Mouse (Mus musculus) heart, postnatal 0 days (tissue): ENCODE data around the gene Ptger3. TPM values are rescaled to one million over a fixed set of nuclear protein-coding genes. Genes with fewer than 3 reads are reported as not detected.
A peak's percentile ranks its signal among the peaks of the same experiment; 100 is the strongest.

ENCODE experiments used
- ATAC-seq: fragments of 200-750 bp; cut with Nextera tagmentation; 2 replicates; pipeline ENCODE4 v1.8.0; 2017; ENCODE audit warnings: low read depth, moderate number of reproducible peaks, moderate library complexity; ENCODE audit not compliant: insufficient read depth
- DNase-seq: peaks from one replicate; pipeline ENCODE4 v3.0.0-alpha.2; 2016; ENCODE audit warnings: low spot score
- H3K27ac ChIP-seq: fragments of 300-500 bp; sonication (generic); 2 replicates; pipeline ENCODE4 v1.5.1; 2014; ENCODE audit warnings: low read depth, mild to moderate bottlenecking
- H3K27me3 ChIP-seq: fragments of 300-500 bp; sonication (generic); 2 replicates; pipeline ENCODE4 v1.6.1; 2014; ENCODE audit warnings: low read length, mixed read lengths; ENCODE audit not compliant: control insufficient read depth, insufficient read depth
- H3K36me3 ChIP-seq: fragments of 300-500 bp; sonication (generic); replicated peaks from 2 replicates; pipeline ENCODE4 v1.6.1; 2014; ENCODE audit warnings: low read length, mixed read lengths; ENCODE audit not compliant: control insufficient read depth, insufficient read depth
- H3K4me1 ChIP-seq: fragments of 300-500 bp; sonication (generic); 2 replicates; pipeline ENCODE4 v1.6.1; 2014; ENCODE audit warnings: antibody characterized with exemption; ENCODE audit not compliant: control insufficient read depth, insufficient read depth
- H3K4me2 ChIP-seq: fragments of 300-500 bp; sonication (generic); 2 replicates; pipeline ENCODE4 v1.6.1; 2014; ENCODE audit warnings: low read depth, mild to moderate bottlenecking, low read length, moderate library complexity
- H3K4me3 ChIP-seq: fragments of 300-500 bp; sonication (generic); 2 replicates; pipeline ENCODE4 v1.5.1; 2014; ENCODE audit warnings: low read depth, low read length
- H3K9ac ChIP-seq: fragments of 300-500 bp; sonication (generic); replicated peaks from 2 replicates; pipeline ENCODE4 v1.6.1; 2014; ENCODE audit warnings: low read depth, low read length, mixed read lengths
- H3K9me3 ChIP-seq: fragments of 300-500 bp; sonication (generic); replicated peaks from 2 replicates; pipeline ENCODE4 v1.6.1; 2016; ENCODE audit warnings: low read length; ENCODE audit not compliant: control insufficient read depth
- CTCF ChIP-seq: IDR thresholded peaks from 2 replicates; pipeline ENCODE4 v1.5.1; 2016; ENCODE audit warnings: antibody characterized with exemption, control low read depth, low read depth
- EP300 ChIP-seq: IDR thresholded peaks from 2 replicates; pipeline ENCODE4 v1.6.1; 2016; ENCODE audit warnings: antibody characterized with exemption, low read depth
- WGBS: fragments of 180-500 bp; shearing (Covaris S2); extraction: QIAGEN DNeasy Blood & Tissue Kit; methylation state at CpG from one replicate; pipeline ENCODE4 v1.1.7; 2014; 5-methylcytosine and 5-hydroxymethylcytosine counted together
- polyA plus RNA-seq: library from polyadenylated mRNA; unstranded; fragments of >200 nt; fragmentation: Nextera tagmentation; extraction: Ambion mirVana; gene quantifications from 2 replicates; pipeline ENCODE4 v1.2.1, GENCODE M21; 2015
- total RNA-seq: library from RNA; depleted of rRNA; stranded (reverse); fragments of >200 nt; gene quantifications from 2 replicates; pipeline ENCODE4 v1.2.3, GENCODE M21; 2014; ENCODE audit warnings: low replicate concordance

The Ptger3 gene
- total and polyA plus RNA-seq, 2 experiments from 2014 or later = 0.52 to 3.3 TPM

- no peaks in the 10 kb centered on the region for H3K36me3 ChIP-seq
- TF ChIP-seq CTCF = no peak
- no peak for TF ChIP-seq EP300
- no peak for DNase-seq
- peak overlapping the region; percentile 41 for H3K4me3 ChIP-seq
- ATAC-seq = no peak
- no peaks in the 10 kb centered on the region for H3K9me3 ChIP-seq
- 5% methylated on average over 34 of the region's 34 CpGs for WGBS
- no peak overlapping the region for H3K27ac ChIP-seq
- H3K9ac ChIP-seq = no peak overlapping the region
- H3K4me1 ChIP-seq = no peaks in the 10 kb centered on the region
- H3K4me2 ChIP-seq = peak overlapping the region; percentile 64
- H3K27me3 ChIP-seq = peaks cover 29% of the 10 kb centered on the region
These were observed 957 bp downstream of the Ptger3 start for GRCm38 (mm10) chr3:157567566-157568132.

DNA sequence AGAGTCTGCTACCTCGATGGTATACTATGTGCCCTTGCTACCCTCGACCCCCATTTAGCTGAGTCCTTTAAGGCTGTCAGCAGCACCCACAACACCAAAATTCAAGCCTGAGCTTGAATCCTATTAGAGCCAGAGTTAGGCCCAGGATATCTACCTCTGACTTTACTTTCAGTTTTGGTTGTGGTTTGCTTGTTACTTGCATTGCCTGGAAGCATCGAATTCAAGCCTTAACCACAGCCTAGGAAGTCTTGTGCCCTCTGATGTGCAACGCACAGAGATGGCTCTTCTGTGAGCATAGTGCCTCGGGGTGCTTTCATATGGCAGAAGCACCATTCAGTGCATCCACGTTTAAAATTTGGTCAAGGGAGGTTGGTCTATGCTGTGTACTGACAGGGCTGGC lies 5.3 kb downstream of the Ptger3 start:
- H3K9ac ChIP-seq = no peak overlapping the region
- no peak overlapping the region for H3K4me3 ChIP-seq
- no peak overlapping the region for H3K4me2 ChIP-seq
- 66% methylated on average over 6 of the region's 6 CpGs for WGBS
- ATAC-seq (no peak), DNase-seq (no peak)
- no peak overlapping the region for H3K27ac ChIP-seq
- H3K4me1 ChIP-seq = no peaks in the 10 kb centered on the region
- H3K27me3 ChIP-seq = peaks cover 20% of the 10 kb centered on the region
- no peaks in the 10 kb centered on the region for H3K36me3 ChIP-seq
- TF ChIP-seq EP300 = no peak
- no peak for TF ChIP-seq CTCF
- no peaks in the 10 kb centered on the region for H3K9me3 ChIP-seq

GRCm38 (mm10) chr3:157575441-157576342 lies 9.0 kb downstream of the Ptger3 start:
- 43% methylated on average over 9 of the region's 9 CpGs for WGBS
- Histone ChIP-seq H3K4me1 (peaks cover 10% of the 10 kb centered on the region; the same call in 1 of the 2 replicates), H3K9me3 (no peaks in the 10 kb centered on the region), H3K27me3 (no peaks in the 10 kb centered on the region), H3K4me2 (no peak overlapping the region), H3K36me3 (no peaks in the 10 kb centered on the region), H3K4me3 (no peak overlapping the region), H3K27ac (no peak overlapping the region), H3K9ac (no peak overlapping the region)
- TF ChIP-seq CTCF (no peak), EP300 (no peak)
- ATAC-seq (no peak), DNase-seq (no peak)

GRCm38 (mm10) chr3:157576343-157576722 lies 9.6 kb downstream of the Ptger3 start:
- Histone ChIP-seq H3K27me3 (no peaks in the 10 kb centered on the region), H3K4me2 (no peak overlapping the region), H3K4me3 (no peak overlapping the region), H3K9ac (no peak overlapping the region), H3K4me1 (peaks cover 10% of the 10 kb centered on the region; the same call in 1 of the 2 replicates), H3K9me3 (no peaks in the 10 kb centered on the region), H3K27ac (no peak overlapping the region), H3K36me3 (no peaks in the 10 kb centered on the region)
- no peak for ATAC-seq
- TF ChIP-seq CTCF = no peak
- TF ChIP-seq EP300 = no peak
- no peak for DNase-seq
- WGBS = 65% methylated on average over 1 of the region's 1 CpGs

- no peak overlapping the region for H3K4me3 ChIP-seq
- H3K36me3 ChIP-seq = no peaks in the 10 kb centered on the region
- ATAC-seq (no peak), DNase-seq (no peak)
- no peak overlapping the region for H3K9ac ChIP-seq
- 57% methylated on average over 1 of the region's 1 CpGs for WGBS
- H3K27ac ChIP-seq = no peak overlapping the region
- peaks cover 10% of the 10 kb centered on the region; the same call in 1 of the 2 replicates for H3K4me1 ChIP-seq
- TF ChIP-seq EP300 = no peak
- no peak for TF ChIP-seq CTCF
- H3K9me3 ChIP-seq = no peaks in the 10 kb centered on the region
- no peaks in the 10 kb centered on the region for H3K27me3 ChIP-seq
- H3K4me2 ChIP-seq = no peak overlapping the region
These were observed 10.2 kb downstream of the Ptger3 start for GRCm38 (mm10) chr3:157576862-157577261.
